Mouse (Mus musculus) erythroblast, embryonic 14.5 days (primary cell): ENCODE results near the gene Pomp. TPM values are rescaled to one million over a fixed set of nuclear protein-coding genes. Genes with fewer than 3 reads are reported as not detected.

Experiments used
- H3K27me3 ChIP-seq: 2 replicates; pipeline ENCODE4 v1.6.1; 2012; ENCODE audit warnings: inconsistent platforms; ENCODE audit not compliant: control insufficient read depth
- H3K36me3 ChIP-seq: 2 replicates; pipeline ENCODE4 v1.6.1; 2012; ENCODE audit warnings: mild to moderate bottlenecking, inconsistent platforms; ENCODE audit not compliant: control insufficient read depth
- H3K4me1 ChIP-seq: 2 replicates; pipeline ENCODE4 v1.6.1; 2012; ENCODE audit warnings: inconsistent platforms; ENCODE audit not compliant: control insufficient read depth
- H3K4me3 ChIP-seq: replicated peaks from 2 replicates; pipeline ENCODE3; 2012; ENCODE audit warnings: moderate library complexity, mild to moderate bottlenecking, inconsistent platforms
- H3K9me3 ChIP-seq: 2 replicates; pipeline ENCODE4 v1.6.1; 2012; ENCODE audit warnings: low read length, inconsistent platforms, mixed read lengths; ENCODE audit not compliant: control insufficient read depth
- GATA1 ChIP-seq: IDR thresholded peaks from 2 replicates; pipeline ENCODE4 v1.6.1; 2012; ENCODE audit warnings: low read length, inconsistent platforms, mixed read lengths
- TAL1 ChIP-seq: IDR thresholded peaks from 3 replicates; pipeline ENCODE4 v1.6.1; 2012; ENCODE audit warnings: low read length, inconsistent platforms, mixed read lengths
- polyA plus RNA-seq: library from polyadenylated mRNA; stranded (reverse); fragments of >175 nt; gene quantifications from 2 replicates; pipeline ENCODE4 v1.2.3, GENCODE M21; 2012

Pomp gene
- polyA plus RNA-seq, 1 experiment = 1.0 TPM

DNA sequence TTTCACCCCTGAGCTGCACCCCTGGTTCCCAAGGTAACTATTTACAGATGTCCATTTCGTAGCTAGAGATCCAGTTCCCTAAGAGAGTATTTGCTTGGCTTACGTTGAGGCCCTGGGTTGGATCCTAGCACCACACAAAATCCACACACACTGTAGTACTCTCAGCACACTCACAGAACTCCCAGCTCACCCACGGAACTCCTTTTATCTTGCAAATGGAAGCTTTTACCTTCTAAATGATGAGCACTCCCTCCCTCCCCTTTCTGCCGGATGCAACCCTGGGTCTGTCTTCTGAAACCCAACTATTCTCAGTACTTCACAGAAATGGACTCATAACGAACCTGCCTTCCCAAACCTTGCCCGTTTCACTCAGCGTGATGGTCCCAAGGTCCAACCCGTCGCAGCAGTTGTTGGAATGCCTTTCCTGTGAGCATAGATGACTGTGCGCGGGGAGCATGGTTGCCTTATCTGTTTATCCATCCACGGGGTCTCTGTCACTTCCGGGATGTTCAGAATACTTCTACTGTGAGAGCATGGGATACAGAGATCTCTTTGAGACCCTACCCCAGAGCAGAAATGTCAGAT lies 36.1 kb upstream of the Pomp start:
- no peaks in the 10 kb centered on the region; the same call in 1 of the 2 replicates for H3K4me1 ChIP-seq
- H3K27me3 ChIP-seq = peaks cover 11% of the 10 kb centered on the region
- H3K36me3 ChIP-seq = no peaks in the 10 kb centered on the region
- H3K4me3 ChIP-seq = no peak overlapping the region
- peaks cover 13% of the 10 kb centered on the region for H3K9me3 ChIP-seq
- TF ChIP-seq GATA1 (no peak), TAL1 (no peak)

DNA sequence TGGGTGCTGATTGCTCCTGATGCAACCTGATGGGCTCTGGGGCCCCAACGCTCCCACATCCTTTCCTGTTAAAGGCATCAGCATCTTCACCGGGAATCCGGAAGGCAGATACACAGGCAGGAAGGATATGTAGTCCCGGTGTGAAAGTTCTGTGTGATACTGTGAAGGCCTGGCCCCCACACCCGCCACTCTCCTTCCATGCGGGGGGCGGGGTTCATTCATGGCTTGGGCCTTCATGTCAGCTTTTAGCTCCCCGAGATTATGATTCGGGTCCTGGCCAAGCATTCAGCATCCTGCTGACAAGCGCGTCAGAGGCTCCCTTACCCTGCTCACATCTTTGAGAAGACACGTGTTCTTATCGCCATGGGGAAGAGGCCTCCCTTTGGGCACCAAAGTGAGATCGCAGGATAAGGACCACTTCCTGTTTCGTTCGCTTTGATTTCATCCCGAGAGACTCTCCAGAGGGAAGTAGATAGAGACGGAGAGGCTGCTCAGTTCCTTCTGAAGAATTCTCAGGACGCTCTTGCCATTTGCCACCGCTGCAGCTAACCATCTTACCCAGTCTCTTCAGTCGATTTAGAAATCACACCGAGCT lies 34.8 kb upstream of the Pomp start:
- H3K4me3 ChIP-seq = no peak overlapping the region
- no peaks in the 10 kb centered on the region for H3K36me3 ChIP-seq
- H3K4me1 ChIP-seq = no peaks in the 10 kb centered on the region; the same call in 1 of the 2 replicates
- no peak for TF ChIP-seq GATA1
- no peak for TF ChIP-seq TAL1
- H3K9me3 ChIP-seq = peaks cover 4% of the 10 kb centered on the region
- H3K27me3 ChIP-seq = peaks cover 11% of the 10 kb centered on the region

DNA sequence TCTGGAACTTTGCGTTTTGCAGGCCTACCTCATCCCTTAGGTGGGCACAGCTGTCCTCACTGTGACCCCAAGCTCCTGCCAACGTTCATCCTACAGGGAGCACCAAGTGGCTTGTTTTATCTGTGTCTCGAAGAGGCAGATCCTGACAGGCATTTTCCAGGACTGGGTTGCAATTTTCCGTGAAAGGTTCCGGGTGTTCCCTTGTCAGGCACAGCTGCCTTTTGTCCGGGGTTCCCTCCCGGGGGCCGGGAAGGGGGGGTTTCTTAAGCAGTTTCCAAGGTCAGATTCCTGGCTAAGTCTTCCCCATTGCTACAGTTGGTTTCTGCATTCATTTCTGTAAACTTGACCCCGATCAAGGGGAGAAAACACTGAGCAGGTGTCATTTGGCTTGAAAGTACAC lies 34.2 kb upstream of the Pomp start:
- Histone ChIP-seq H3K9me3 (peaks cover 3% of the 10 kb centered on the region), H3K36me3 (no peaks in the 10 kb centered on the region), H3K4me1 (no peaks in the 10 kb centered on the region; the same call in 1 of the 2 replicates), H3K4me3 (no peak overlapping the region), H3K27me3 (peaks cover 11% of the 10 kb centered on the region)
- TF ChIP-seq GATA1 = no peak
- no peak for TF ChIP-seq TAL1

DNA sequence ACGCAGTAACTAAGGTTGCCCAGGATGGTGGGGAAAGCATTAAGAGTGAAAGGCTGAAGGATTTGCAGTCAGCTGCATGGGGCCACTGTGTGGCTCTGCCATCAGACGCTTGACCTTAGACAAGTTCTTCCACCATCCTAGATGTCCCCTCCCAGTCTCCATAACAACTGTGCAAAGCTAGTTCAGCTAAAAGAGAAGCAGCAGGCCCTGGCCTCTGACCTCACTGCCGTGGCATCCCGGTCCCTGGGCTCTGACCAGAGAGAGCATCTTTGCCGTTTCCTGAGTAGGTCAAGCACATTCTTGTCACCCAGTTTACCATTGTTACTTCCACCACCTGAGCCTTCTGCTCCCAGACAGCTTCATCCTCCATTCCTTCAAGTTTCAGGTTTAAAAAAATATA lies 33.7 kb upstream of the Pomp start:
- Histone ChIP-seq H3K4me3 (no peak overlapping the region), H3K4me1 (no peaks in the 10 kb centered on the region; the same call in 1 of the 2 replicates), H3K36me3 (no peaks in the 10 kb centered on the region), H3K27me3 (peaks cover 11% of the 10 kb centered on the region), H3K9me3 (peaks cover 2% of the 10 kb centered on the region)
- TF ChIP-seq TAL1 (no peak), GATA1 (no peak)

DNA sequence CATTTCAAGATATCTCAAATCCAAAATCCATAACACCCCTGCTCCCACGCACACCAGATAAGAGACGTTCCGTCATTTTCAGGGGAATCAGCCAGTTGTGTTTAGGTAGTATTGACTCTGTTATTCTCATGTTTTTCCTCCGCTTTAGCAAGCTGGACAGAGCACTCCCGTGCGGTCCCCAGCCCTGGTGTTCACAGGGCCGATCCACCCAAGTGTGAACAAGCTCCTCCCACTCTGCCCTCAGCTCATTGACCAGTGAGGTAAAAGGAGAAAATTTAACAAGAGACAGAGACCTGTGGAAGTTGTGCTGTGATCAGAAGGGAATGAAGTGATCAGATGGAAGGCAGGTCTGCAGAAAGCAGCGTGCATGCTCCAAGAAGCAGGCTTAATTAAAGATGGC lies 31.4 kb upstream of the Pomp start:
- no peaks in the 10 kb centered on the region; the same call in 1 of the 2 replicates for H3K4me1 ChIP-seq
- no peak overlapping the region for H3K4me3 ChIP-seq
- H3K9me3 ChIP-seq = no peaks in the 10 kb centered on the region
- H3K27me3 ChIP-seq = peaks cover 11% of the 10 kb centered on the region
- H3K36me3 ChIP-seq = no peaks in the 10 kb centered on the region
- no peak for TF ChIP-seq GATA1
- TF ChIP-seq TAL1 = no peak

DNA sequence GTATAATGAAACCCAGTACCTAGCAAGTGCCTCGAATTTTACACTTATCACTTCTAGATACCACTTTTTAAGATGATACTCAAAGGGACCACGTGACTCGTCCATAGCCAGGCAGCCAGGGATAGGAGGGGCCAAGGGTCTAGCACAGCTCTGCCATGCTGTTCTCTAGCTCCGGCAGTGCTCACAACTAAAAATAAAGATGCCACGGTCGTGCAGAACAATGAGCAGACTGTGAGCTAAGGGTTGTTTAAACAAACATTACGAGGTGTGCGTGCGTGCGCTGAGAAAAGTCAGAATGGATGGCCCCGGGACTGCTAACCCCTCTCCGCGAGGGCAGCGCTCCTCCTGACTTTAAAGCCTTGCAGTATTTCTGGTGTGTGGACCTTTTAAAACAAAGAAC lies 27.4 kb upstream of the Pomp start:
- Histone ChIP-seq H3K4me1 (no peaks in the 10 kb centered on the region), H3K27me3 (peaks cover 12% of the 10 kb centered on the region), H3K36me3 (no peaks in the 10 kb centered on the region), H3K4me3 (no peak overlapping the region), H3K9me3 (no peaks in the 10 kb centered on the region)
- TF ChIP-seq TAL1 (no peak), GATA1 (no peak)

DNA sequence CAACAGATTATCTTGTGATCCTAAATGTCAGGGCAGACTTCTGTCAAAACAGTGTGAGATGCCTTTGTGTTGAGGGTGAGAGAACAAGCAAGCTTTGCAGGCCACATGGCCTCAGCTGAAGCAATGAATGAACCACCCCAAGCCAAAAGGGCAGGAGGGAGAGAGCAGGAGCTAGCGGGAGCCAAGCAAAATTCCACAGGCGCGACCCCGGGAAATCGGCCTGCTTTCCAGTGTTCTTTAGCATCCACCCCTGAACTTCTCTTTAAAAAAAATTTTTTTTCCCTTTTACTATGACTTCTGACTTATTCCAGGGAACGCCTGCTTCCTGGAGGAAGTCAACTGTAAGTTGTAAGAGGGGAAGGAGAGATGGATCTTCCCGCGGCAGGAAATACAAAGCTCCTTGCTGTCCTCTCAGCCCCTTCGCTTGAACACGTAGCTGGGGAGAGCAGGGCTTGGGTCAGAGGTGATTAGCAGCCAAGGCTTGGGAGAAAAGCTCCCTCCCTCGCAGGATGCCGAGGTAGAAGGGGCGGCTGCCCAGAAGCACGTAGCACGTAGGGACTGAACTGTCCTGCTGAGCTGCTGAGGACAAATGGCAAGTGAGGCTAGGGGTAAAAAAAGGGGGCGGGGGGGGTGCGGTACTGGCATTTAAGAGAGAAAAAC lies 25.3 kb upstream of the Pomp start:
- Histone ChIP-seq H3K36me3 (no peaks in the 10 kb centered on the region), H3K9me3 (no peaks in the 10 kb centered on the region)
- TF ChIP-seq TAL1 = no peak
- TF ChIP-seq GATA1 = no peak

DNA sequence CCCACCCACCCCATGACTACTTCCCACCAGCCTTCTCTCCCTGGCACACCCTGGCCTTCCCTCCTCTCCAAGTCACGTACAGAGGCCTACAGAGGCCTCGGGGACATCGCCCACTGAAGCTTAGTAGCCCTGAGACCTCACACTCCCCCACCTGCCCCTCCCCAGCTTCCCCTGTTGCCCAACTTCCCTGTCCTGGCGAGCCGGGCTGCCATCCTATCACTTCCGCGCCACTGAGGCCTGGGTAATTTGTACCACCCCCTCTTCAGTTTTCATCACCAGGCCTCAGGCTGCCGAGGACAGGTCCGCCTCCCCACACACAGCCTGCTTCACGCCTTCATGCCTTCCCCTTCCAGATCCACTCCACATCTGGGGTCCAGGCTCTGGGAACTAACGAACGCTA lies 20.8 kb upstream of the Pomp start:
- peaks cover 12% of the 10 kb centered on the region for H3K27me3 ChIP-seq
- TF ChIP-seq TAL1 = no peak
- no peak for TF ChIP-seq GATA1
- no peaks in the 10 kb centered on the region for H3K36me3 ChIP-seq
- no peak overlapping the region for H3K4me3 ChIP-seq
- no peaks in the 10 kb centered on the region for H3K9me3 ChIP-seq
- no peaks in the 10 kb centered on the region for H3K4me1 ChIP-seq

More for the DNA sequence above, 25.3 kb upstream of the Pomp start:
- peaks cover 12% of the 10 kb centered on the region for H3K27me3 ChIP-seq
- H3K4me3 ChIP-seq = no peak overlapping the region
- H3K4me1 ChIP-seq = no peaks in the 10 kb centered on the region

DNA sequence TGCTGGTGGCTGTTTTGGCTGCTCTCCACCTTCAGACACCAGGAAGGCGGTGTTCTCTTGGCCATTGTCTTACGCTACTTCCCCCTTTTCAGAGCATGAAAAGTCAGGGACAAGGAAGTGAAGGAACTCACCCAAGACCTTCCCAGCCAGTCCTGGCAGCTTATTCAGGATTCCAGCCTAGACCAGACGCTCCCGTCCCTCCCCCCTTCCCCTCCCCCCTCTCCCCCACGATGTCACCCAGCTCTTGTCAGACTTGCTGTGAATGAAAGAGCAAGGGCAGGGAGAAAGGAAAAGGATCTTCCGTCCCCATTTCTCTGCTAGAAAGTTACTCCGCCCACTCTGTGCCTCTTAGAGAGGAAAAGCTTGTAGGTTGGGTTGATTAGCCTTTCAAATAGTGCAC lies 16.9 kb upstream of the Pomp start:
- no peak overlapping the region for H3K4me3 ChIP-seq
- no peaks in the 10 kb centered on the region for H3K4me1 ChIP-seq
- H3K9me3 ChIP-seq = no peaks in the 10 kb centered on the region
- TF ChIP-seq GATA1 (no peak), TAL1 (no peak)
- no peaks in the 10 kb centered on the region for H3K36me3 ChIP-seq
- no peaks in the 10 kb centered on the region for H3K27me3 ChIP-seq
